Mouse (Mus musculus) MEL (cell line): ENCODE measurements around the gene Clic4.

Experiments
- BHLHE40 ChIP-seq: IDR thresholded peaks from 2 replicates; pipeline ENCODE4 v1.6.1; 2012; ENCODE audit warnings: low read depth, mild to moderate bottlenecking, inconsistent platforms, low read length, improper control_type of control experiment, borderline replicate concordance
- CHD2 ChIP-seq: IDR thresholded peaks from 2 replicates; pipeline ENCODE4 v1.6.1; 2011; ENCODE audit warnings: low read length, improper control_type of control experiment
- CTCF ChIP-seq, 3 experiments: IDR thresholded peaks in 2 of 3; conservative IDR thresholded peaks in 1 of 3; 2 replicates each; pipeline ENCODE4 v1.5.1; 2011 to 2012; ENCODE audit warnings: low read length in 3 of 3, low read depth in 2 of 3, mild to moderate bottlenecking in 2 of 3, improper control_type of control experiment in 1 of 3, inconsistent platforms in 1 of 3, mixed read lengths in 1 of 3, moderate library complexity in 1 of 3; ENCODE audit not compliant: control insufficient read depth in 1 of 3, insufficient read depth in 1 of 3, poor library complexity in 1 of 3, severe bottlenecking in 1 of 3
- E2F4 ChIP-seq: IDR thresholded peaks from 2 replicates; pipeline ENCODE4 v1.6.1; 2011; ENCODE audit warnings: low read depth, low read length, improper control_type of control experiment, borderline replicate concordance
- KAT2A ChIP-seq: conservative IDR thresholded peaks from 2 replicates; pipeline ENCODE4 v1.6.1; 2012; ENCODE audit warnings: low read depth, low read length, improper control_type of control experiment, inconsistent platforms
- MAX ChIP-seq: IDR thresholded peaks from 2 replicates; pipeline ENCODE4 v1.6.1; 2011; ENCODE audit warnings: low read length, improper control_type of control experiment

DNA sequence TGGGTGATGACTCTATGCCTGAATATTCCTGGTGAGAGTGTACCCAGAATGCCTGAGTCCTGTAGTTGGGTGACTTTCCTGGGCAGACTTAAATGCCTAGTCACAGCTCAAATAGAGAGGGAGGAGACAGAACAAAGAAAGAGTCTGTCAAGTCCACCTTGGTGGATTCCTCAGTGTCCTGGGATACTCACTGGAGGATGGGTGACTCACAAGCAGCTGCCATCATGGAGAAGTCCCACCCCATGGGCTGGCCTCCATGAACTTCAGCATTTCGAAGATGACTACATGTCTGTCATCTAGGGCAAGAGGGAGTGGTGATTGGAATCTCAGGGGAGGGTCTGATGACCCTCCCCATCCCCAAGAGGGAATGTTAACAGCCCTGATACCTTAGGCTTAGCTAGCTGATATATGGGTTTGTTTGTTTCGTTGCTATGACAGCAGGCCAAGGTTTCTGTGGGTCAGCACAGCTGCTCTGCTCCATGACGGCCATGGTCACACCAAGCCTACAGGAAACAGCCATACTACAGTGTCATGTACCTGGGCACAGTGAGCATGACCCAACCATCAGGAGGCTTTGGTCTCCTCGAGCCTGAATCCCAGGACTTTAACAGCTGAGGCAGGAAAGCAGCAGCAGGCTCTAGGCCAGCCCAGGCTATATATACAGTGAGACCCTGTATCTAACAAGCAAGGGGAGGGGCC is 4.2 kb upstream of the Clic4 start:
- no peak for TF ChIP-seq CTCF (IDR thresholded peaks at IDR 0.05 in 2 of 3, conservative IDR thresholded peaks at IDR 0.05 in 1 of 3; ENCODE audit: control insufficient read depth in 1 of 3, insufficient read depth in 1 of 3, low read depth in 2 of 3, low read length in 3 of 3, poor library complexity in 1 of 3, severe bottlenecking in 1 of 3)
- TF ChIP-seq E2F4: no peak
- no peak for TF ChIP-seq BHLHE40
- no peak for TF ChIP-seq KAT2A
- no peak for TF ChIP-seq MAX
- TF ChIP-seq CHD2: no peak
